Mouse (Mus musculus): Measurements from ENCODE around the gene Atp5h. TPM values are rescaled to one million over a fixed set of nuclear protein-coding genes. Genes with fewer than 3 reads are reported as not detected.
A peak's percentile ranks its signal among the peaks of the same experiment; 100 is the strongest.
"Not testable (repeated sequence)": the region's sequence is repeated elsewhere in the genome, so short reads cannot be mapped to it uniquely, and the experiment has no call there.

Gene Atp5h
- 1,570 and 2,168 TPM in 2 replicates for polyA plus RNA-seq (2015; fragmentation: Nextera tagmentation; extraction: Ambion mirVana)

DNA sequence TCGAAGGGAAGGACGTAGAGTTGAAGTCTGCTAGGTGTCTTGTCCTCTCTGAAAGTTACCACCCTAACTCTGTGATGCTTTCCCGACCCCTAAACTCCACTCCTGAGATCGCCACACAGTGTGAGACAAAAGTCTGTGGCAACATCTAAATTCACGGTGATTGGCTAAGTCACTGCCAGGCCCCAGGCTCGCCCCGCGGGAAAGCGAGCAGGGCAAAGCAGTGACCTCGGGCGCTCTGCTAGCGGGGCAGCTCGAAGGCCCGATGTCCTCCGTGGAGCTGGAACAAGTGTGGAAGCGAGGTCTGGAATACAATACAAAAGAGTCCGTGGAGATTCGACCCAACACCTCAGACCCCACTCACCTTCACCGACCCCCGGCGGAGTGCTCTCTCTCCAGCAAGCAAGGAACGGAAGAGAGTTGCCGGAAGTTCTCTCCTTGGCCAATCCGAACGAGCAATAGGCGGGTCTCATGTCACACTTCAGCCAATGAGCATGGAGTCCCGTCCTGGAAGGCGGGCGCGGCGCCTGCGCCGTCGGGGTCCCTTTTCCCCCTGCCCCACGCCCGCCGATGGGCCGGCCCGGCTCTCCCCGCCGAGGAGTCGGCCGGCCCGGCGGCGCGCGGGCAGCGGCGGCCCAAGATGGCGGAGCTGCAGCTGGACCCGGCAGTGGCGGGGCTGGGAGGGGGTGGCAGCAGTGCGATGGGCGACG, at the start of gene Atp5h, which contains the start of gene Kctd2:
TSS of gene Atp5h (minus strand) at position 432 of the 707 bp plus-strand sequence.
TSS of gene Kctd2 (plus strand) at position 598 of the 707 bp plus-strand sequence.
- no peaks in the 10 kb centered on the region for H3K9me3 ChIP-seq (replicated peaks)
- H3K4me1 ChIP-seq (replicated peaks): peaks cover 59% of the 10 kb centered on the region
- H3K4me2 ChIP-seq: peak within 1 kb of the TSS; percentile 79
- WGBS: under 1% methylated on average over 53 of the region's 56 CpGs
- ATAC-seq (replicated peaks; ENCODE audit: insufficient number of reproducible peaks, insufficient read depth, low FRiP score, low read depth): peak; percentile 95
- H3K4me3 ChIP-seq: peak within 1 kb of the TSS; percentile 83
- H3K27ac ChIP-seq: peak within 1 kb of the TSS; percentile 90
- H3K36me3 ChIP-seq: peaks cover 35% of the 10 kb centered on the region
- H3K27me3 ChIP-seq: no peaks in the 10 kb centered on the region
- H3K9ac ChIP-seq: peak within 1 kb of the TSS; percentile 98

GRCm38 (mm10) chr11:115467217-115467618, 47.5 kb upstream of the Atp5h start:
- Histone ChIP-seq H3K4me1 (replicated peaks) (peaks cover 11% of the 10 kb centered on the region), H3K27ac (no peak overlapping the region), H3K9me3 (replicated peaks) (no peaks in the 10 kb centered on the region), H3K9ac (no peak overlapping the region), H3K36me3 (no peaks in the 10 kb centered on the region), H3K27me3 (no peaks in the 10 kb centered on the region; the same call in 1 of the 2 replicates), H3K4me3 (no peak overlapping the region), H3K4me2 (no peak overlapping the region)
- 30% methylated on average over 4 of the region's 4 CpGs for WGBS
- no peak for ATAC-seq (replicated peaks; ENCODE audit: insufficient number of reproducible peaks, insufficient read depth, low FRiP score, low read depth)

GRCm38 (mm10) chr11:115464851-115465250, 45.1 kb upstream of the Atp5h start:
- Histone ChIP-seq H3K9me3 (replicated peaks) (no peaks in the 10 kb centered on the region), H3K9ac (no peak overlapping the region), H3K4me2 (no peak overlapping the region; the same call in 1 of the 2 replicates), H3K4me3 (0 out of 2 replicates have a peak overlapping the region, but pooled peaks have one; percentile 0), H3K27ac (no peak overlapping the region), H3K27me3 (no peaks in the 10 kb centered on the region; the same call in 1 of the 2 replicates), H3K36me3 (no peaks in the 10 kb centered on the region), H3K4me1 (replicated peaks) (peaks cover 10% of the 10 kb centered on the region)
- ATAC-seq (replicated peaks; ENCODE audit: insufficient number of reproducible peaks, insufficient read depth, low FRiP score, low read depth): no peak
- 84% methylated on average over 8 of the region's 8 CpGs for WGBS

DNA sequence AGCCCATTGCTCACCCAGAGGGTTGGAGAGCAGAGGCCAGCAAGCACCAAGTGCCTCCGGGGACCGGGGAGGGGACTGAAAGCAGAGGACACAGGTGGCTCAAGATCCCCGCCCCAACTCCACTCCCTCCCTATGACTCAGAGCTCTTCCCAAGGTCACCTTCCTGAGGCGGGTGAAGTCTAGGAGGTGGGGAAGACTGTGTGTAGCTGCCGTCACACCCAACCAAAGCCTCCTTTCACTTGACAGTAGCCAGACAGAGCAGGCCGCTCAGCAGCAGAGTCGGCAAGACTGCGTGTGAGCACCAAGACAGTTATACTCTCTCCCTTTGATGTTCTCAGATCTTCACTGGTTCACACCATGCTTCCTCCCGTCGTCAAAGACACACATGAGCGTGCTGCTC, 43.6 kb upstream of the Atp5h start:
- H3K4me3 ChIP-seq: peak overlapping the region; percentile 5; the same call in 1 of the 2 replicates
- ATAC-seq (replicated peaks; ENCODE audit: insufficient number of reproducible peaks, insufficient read depth, low FRiP score, low read depth): no peak
- WGBS: 40% methylated on average over 11 of the region's 11 CpGs

GRCm38 (mm10) chr11:115462243-115462891, 42.6 kb upstream of the Atp5h start, which contains the start of gene Slc16a5:
Slc16a5 (plus strand) TSS chr11:115462474.
- 0 out of 2 replicates have a peak within 1 kb of the TSS, but pooled peaks have one; percentile 31 for H3K27ac ChIP-seq
- H3K36me3 ChIP-seq: no peaks in the 10 kb centered on the region
- WGBS: 70% methylated on average over 16 of the region's 16 CpGs
- peak within 1 kb of the TSS; percentile 5; the same call in 1 of the 2 replicates for H3K4me3 ChIP-seq
- H3K27me3 ChIP-seq: no peaks in the 10 kb centered on the region; the same call in 1 of the 2 replicates
- no peak within 1 kb of the TSS for H3K9ac ChIP-seq
- no peak for ATAC-seq (replicated peaks; ENCODE audit: insufficient number of reproducible peaks, insufficient read depth, low FRiP score, low read depth)
- H3K9me3 ChIP-seq (replicated peaks): no peaks in the 10 kb centered on the region
- H3K4me1 ChIP-seq (replicated peaks): peaks cover 13% of the 10 kb centered on the region
- no peak within 1 kb of the TSS; the same call in 1 of the 2 replicates for H3K4me2 ChIP-seq

More for the DNA sequence above, 43.6 kb upstream of the Atp5h start:
- H3K36me3 ChIP-seq: no peaks in the 10 kb centered on the region
- no peaks in the 10 kb centered on the region; the same call in 1 of the 2 replicates for H3K27me3 ChIP-seq
- peaks cover 10% of the 10 kb centered on the region for H3K4me1 ChIP-seq (replicated peaks)
- H3K27ac ChIP-seq: peak overlapping the region; percentile 31; the same call in 1 of the 2 replicates
- no peak overlapping the region for H3K9ac ChIP-seq
- no peaks in the 10 kb centered on the region for H3K9me3 ChIP-seq (replicated peaks)
- H3K4me2 ChIP-seq: no peak overlapping the region; the same call in 1 of the 2 replicates

DNA sequence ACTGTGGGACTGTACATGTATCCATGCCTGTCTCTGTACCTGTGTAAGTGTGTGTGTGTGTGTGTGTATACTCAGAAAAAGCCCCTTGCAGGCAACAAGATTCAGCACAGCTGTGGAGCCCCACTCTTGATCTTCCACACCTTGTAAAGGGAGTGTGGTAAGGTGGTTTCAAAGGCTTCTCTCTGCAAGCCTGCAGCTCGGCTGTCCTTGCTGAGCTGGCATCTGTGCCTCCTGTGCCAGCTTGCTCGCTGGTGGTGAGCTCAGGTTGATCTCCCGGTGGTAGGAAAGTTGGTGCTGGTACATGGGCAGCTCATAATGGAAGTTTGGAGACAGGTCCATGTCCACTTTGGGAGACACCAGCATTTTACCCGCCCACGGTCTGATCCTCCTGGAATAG, 42.1 kb upstream of the Atp5h start:
- ATAC-seq (replicated peaks; ENCODE audit: insufficient number of reproducible peaks, insufficient read depth, low FRiP score, low read depth): no peak
- no peaks in the 10 kb centered on the region for H3K36me3 ChIP-seq
- H3K4me2 ChIP-seq: no peak overlapping the region

DNA sequence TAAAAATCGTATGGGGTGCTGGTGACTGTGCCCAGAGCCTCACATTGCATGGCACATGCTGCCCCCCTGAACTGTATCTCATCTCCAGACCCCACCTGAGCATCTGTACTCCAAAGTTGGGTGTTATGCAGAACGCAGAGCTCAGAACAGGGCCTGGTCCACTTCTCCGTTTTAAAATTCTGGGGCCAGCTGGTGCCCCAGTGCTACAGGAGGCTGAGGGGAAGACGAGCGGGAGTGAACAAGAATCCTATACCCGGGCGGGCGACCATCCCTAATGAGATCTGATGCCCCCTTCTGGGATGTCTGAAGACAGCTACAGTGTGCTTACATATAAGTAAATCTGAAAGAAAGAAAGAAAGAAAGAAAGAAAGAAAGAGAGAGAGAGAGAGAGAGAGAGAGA, 41.2 kb upstream of the Atp5h start:
- ATAC-seq (replicated peaks; ENCODE audit: insufficient number of reproducible peaks, insufficient read depth, low FRiP score, low read depth): no peak
- H3K4me1 ChIP-seq (replicated peaks): peaks cover 15% of the 10 kb centered on the region
- H3K9me3 ChIP-seq (replicated peaks): no peaks in the 10 kb centered on the region
- H3K36me3 ChIP-seq: no peaks in the 10 kb centered on the region
- WGBS: 36% methylated on average over 8 of the region's 8 CpGs
- H3K4me2 ChIP-seq: no peak overlapping the region
- no peak overlapping the region for H3K4me3 ChIP-seq
- no peak overlapping the region for H3K9ac ChIP-seq
- no peaks in the 10 kb centered on the region; the same call in 1 of the 2 replicates for H3K27me3 ChIP-seq
- no peak overlapping the region for H3K27ac ChIP-seq

More for the DNA sequence above, 42.1 kb upstream of the Atp5h start:
- no peak overlapping the region for H3K4me3 ChIP-seq
- H3K4me1 ChIP-seq (replicated peaks): peaks cover 16% of the 10 kb centered on the region
- 76% methylated on average over 5 of the region's 5 CpGs for whole genome bisulfite sequencing
- H3K27ac ChIP-seq: no peak overlapping the region
- no peaks in the 10 kb centered on the region for H3K9me3 ChIP-seq (replicated peaks)
- no peaks in the 10 kb centered on the region; the same call in 1 of the 2 replicates for H3K27me3 ChIP-seq
- H3K9ac ChIP-seq: no peak overlapping the region

- WGBS: 18% methylated on average over 6 of the region's 6 CpGs
- Histone ChIP-seq H3K27me3 (no peaks in the 10 kb centered on the region; the same call in 1 of the 2 replicates), H3K36me3 (no peaks in the 10 kb centered on the region), H3K9me3 (replicated peaks) (no peaks in the 10 kb centered on the region), H3K9ac (no peak overlapping the region), H3K4me1 (replicated peaks) (peaks cover 12% of the 10 kb centered on the region), H3K27ac (peak overlapping the region; percentile 38; the same call in 1 of the 2 replicates), H3K4me2 (no peak overlapping the region), H3K4me3 (no peak overlapping the region)
- ATAC-seq (replicated peaks; ENCODE audit: insufficient number of reproducible peaks, insufficient read depth, low FRiP score, low read depth): 0 out of 2 replicates have a peak, but pooled peaks have one; percentile 29
Measured at GRCm38 (mm10) chr11:115457405-115457804, 37.6 kb upstream of the Atp5h start.

DNA sequence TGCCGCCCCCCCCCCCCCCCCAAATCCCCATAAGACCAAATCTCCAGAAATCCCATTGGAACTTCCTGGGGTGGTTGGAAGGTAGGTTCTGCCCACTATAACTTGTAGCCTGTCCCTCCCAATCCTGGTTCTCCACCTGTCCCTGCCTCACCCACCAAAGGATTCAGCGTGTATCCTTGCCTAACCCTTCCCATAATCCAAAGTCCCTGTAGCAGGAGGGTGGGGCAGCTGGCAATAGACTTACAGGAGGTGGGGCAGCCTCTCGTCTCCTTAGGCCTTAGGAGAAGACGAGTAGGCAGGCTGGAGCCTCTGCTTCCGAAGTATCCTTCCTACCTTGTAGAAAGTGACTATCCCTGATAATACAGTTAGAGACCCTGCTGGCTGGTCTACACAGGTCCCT, 36.4 kb upstream of the Atp5h start:
- H3K27ac ChIP-seq: no peak overlapping the region
- no peaks in the 10 kb centered on the region for H3K27me3 ChIP-seq
- no peaks in the 10 kb centered on the region for H3K9me3 ChIP-seq (replicated peaks)
- no peak overlapping the region for H3K4me2 ChIP-seq
- H3K4me1 ChIP-seq (replicated peaks): peaks cover 12% of the 10 kb centered on the region
- 87% methylated on average over 5 of the region's 5 CpGs for WGBS
- H3K9ac ChIP-seq: no peak overlapping the region
- no peaks in the 10 kb centered on the region for H3K36me3 ChIP-seq
- no peak for ATAC-seq (replicated peaks; ENCODE audit: insufficient number of reproducible peaks, insufficient read depth, low FRiP score, low read depth)
- H3K4me3 ChIP-seq: no peak overlapping the region

DNA sequence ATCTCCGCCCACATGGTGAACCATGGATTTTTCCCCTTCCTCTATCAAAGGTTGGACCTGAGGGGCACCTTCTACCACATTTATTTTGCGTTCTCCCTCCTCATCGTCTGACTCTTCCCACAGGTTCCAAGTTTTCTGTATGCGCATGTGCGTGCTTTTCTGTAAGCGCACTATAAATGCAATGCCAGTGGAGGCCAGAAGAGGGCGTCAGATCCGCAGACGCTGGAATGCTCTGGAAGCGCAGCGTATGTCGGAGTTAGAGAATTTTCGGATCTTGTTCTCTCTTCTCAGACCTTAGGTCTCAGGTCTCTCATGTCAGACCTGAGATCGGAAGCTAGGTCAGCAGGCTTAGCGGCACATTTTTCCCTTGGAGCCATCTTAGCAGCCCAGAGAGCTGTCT, 35.9 kb upstream of the Atp5h start:
- ATAC-seq (replicated peaks; ENCODE audit: insufficient number of reproducible peaks, insufficient read depth, low FRiP score, low read depth): no peak
- Histone ChIP-seq H3K4me3 (no peak overlapping the region), H3K27ac (no peak overlapping the region), H3K4me1 (replicated peaks) (peaks cover 12% of the 10 kb centered on the region), H3K4me2 (no peak overlapping the region), H3K27me3 (no peaks in the 10 kb centered on the region), H3K9ac (no peak overlapping the region), H3K36me3 (no peaks in the 10 kb centered on the region), H3K9me3 (replicated peaks) (no peaks in the 10 kb centered on the region)
- WGBS: 87% methylated on average over 15 of the region's 15 CpGs

DNA sequence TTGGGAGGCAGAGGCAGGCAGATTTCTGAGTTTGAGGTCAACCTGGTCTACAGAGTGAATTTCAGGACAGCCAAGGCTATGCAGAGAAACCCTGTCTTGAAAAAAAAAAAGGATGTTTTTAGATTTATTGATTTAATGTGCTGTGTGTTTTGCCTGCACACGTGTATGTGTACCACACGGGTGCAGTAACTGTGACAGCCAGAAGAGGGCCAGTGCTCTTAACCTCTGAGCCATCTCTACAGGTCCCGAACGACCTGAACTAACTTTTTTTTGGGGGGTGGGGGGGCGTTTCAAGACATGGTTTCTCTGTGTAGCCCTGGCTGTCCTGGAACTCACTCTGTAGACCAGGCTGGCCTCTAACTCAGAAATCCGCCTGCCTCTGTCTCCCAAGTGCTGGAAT, 35.1 kb upstream of the Atp5h start:
- not testable (repeated sequence) for H3K9ac ChIP-seq; H3K36me3 ChIP-seq; H3K4me3 ChIP-seq; H3K27ac ChIP-seq; H3K4me2 ChIP-seq; H3K27me3 ChIP-seq; H3K9me3 ChIP-seq (replicated peaks); ATAC-seq (replicated peaks; ENCODE audit: insufficient number of reproducible peaks, insufficient read depth, low FRiP score, low read depth)
- WGBS: 80% methylated on average over 6 of the region's 6 CpGs
- H3K4me1 ChIP-seq (replicated peaks): peaks cover 12% of the 10 kb centered on the region
